Mouse (Mus musculus) embryonic facial prominence, embryonic 14.5 days (tissue): Measurements from ENCODE around the gene Eras. TPM values are rescaled to one million over a fixed set of nuclear protein-coding genes. Genes with fewer than 3 reads are reported as not detected.

Experiments used
- polyA plus RNA-seq: library from polyadenylated mRNA; unstranded; fragments of >200 nt; fragmentation: Nextera tagmentation; extraction: Ambion mirVana; gene quantifications from 2 replicates; pipeline ENCODE4 v1.2.1, GENCODE M21; 2014

Eras gene
- polyA plus RNA-seq, 1 experiment from 2014 or later: not detected

Other genes starting within 250 kb of the Eras start
- gene Magix, start 247.4 kb downstream of the Eras start, polyA plus RNA-seq: 0.50 and 0.59 TPM in 2 replicates
- 40.0 and 42.1 TPM in 2 replicates for gene Gpkow, start 231.5 kb downstream of the Eras start, polyA plus RNA-seq
- gene Wdr45, start 214.3 kb downstream of the Eras start, polyA plus RNA-seq: 18.7 and 26.5 TPM in 2 replicates
- not detected in 2 replicates for gene Gm45208, start 206.4 kb downstream of the Eras start, polyA plus RNA-seq
- 83.5 and 85.5 TPM in 2 replicates for gene Praf2, start 200.2 kb downstream of the Eras start, polyA plus RNA-seq
- 11.0 and 14.8 TPM in 2 replicates for gene Ccdc120, start 177.7 kb downstream of the Eras start, polyA plus RNA-seq
- 19.5 and 21.0 TPM in 2 replicates for gene Tfe3, start 166.0 kb downstream of the Eras start, polyA plus RNA-seq
- gene Gripap1, start 138.8 kb downstream of the Eras start, polyA plus RNA-seq: 32.1 and 32.9 TPM in 2 replicates
- 3.2 and 3.5 TPM in 2 replicates for gene Kcnd1, start 106.3 kb downstream of the Eras start, polyA plus RNA-seq
- gene Otud5, start 87.2 kb downstream of the Eras start, polyA plus RNA-seq: 31.1 and 32.3 TPM in 2 replicates
- gene Pim2, start 50.3 kb downstream of the Eras start, polyA plus RNA-seq: 4.8 and 6.1 TPM in 2 replicates
- 28.6 and 30.0 TPM in 2 replicates for gene Slc35a2, start 44.6 kb downstream of the Eras start, polyA plus RNA-seq
- 92.3 and 98.1 TPM in 2 replicates for gene Pqbp1, start 29.3 kb downstream of the Eras start, polyA plus RNA-seq
- 170 and 176 TPM in 2 replicates for gene Timm17b, start 29.2 kb downstream of the Eras start, polyA plus RNA-seq
- gene Gm10491, start 20.8 kb downstream of the Eras start, polyA plus RNA-seq: not detected in 2 replicates
- not detected in 2 replicates for gene Gm10490, start 19.1 kb downstream of the Eras start, polyA plus RNA-seq
- 8.6 and 9.3 TPM in 2 replicates for gene Pcsk1n, start 8.8 kb downstream of the Eras start, polyA plus RNA-seq
- 24.0 and 27.7 TPM in 2 replicates for gene Hdac6, start 19.3 kb upstream of the Eras start, polyA plus RNA-seq
- gene Gata1, start 49.5 kb upstream of the Eras start, polyA plus RNA-seq: 0.86 and 1.4 TPM in 2 replicates
- gene Glod5, start 89.9 kb upstream of the Eras start, polyA plus RNA-seq: not detected in 2 replicates
- gene Suv39h1, start 146.2 kb upstream of the Eras start, polyA plus RNA-seq: 42.5 and 47.6 TPM in 2 replicates
- gene Was, start 161.9 kb upstream of the Eras start, polyA plus RNA-seq: 0.97 and 1.0 TPM in 2 replicates
- 19.3 and 21.8 TPM in 2 replicates for gene Wdr13, start 204.3 kb upstream of the Eras start, polyA plus RNA-seq
- gene Rbm3, start 217.3 kb upstream of the Eras start, polyA plus RNA-seq: 420 and 489 TPM in 2 replicates
- gene Tbc1d25, start 247.6 kb upstream of the Eras start, polyA plus RNA-seq: 13.0 and 13.3 TPM in 2 replicates